Mouse (Mus musculus): Measurements from ENCODE around the gene Fyco1. TPM values are rescaled to one million over a fixed set of nuclear protein-coding genes. Genes with fewer than 3 reads are reported as not detected.

The Fyco1 gene
- polyA plus RNA-seq, 1 experiment: 10.3 TPM

DNA sequence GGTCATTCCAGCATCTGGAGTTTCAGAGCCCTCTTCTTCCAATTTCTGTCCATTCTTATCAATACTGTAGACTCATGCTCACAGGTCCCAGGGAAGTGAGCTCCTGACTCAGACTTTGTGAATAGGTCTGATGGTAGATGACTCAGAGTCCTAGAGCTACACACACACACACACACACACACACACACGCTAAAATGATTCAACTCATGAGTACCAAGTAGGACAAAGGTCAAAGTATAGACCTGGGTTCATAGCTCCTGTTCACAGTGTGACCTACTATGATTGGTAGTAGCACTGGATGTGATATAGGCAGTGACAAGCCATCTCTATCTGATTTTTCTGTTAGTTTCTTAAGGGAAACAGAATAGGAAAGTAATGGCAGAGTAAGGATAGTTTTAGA lies 83.3 kb downstream of the Fyco1 start:
- H3K36me3 ChIP-seq (ENCODE audit: control insufficient read depth, insufficient read depth, low read length, poor library complexity, severe bottlenecking): no peaks in the 10 kb centered on the region

DNA sequence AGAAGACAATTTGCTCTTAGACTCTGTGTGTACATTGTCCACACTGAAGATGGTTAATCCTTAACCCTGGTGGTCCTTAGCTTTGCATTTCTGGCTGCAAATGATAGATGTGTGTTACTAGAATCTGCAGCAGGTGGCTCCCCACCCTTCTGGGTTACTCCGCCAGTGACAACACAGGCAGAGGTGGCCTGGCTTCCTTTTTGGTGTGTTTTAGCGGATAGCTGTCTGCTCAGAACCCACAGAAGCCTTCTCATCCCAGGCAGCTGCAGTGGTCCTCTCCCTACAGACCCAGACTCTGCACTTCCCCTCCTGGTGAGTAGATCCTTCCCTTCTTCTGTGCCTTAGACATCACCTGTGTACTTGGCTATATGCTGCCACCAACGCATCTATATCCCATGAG lies 84.7 kb downstream of the Fyco1 start:
- Histone ChIP-seq H3K4me3 (ENCODE audit: low read depth, low read length) (no peak overlapping the region), H3K27me3 (ENCODE audit: control insufficient read depth, insufficient read depth, low read length, poor library complexity, severe bottlenecking) (no peaks in the 10 kb centered on the region), H3K9me3 (replicated peaks; ENCODE audit: control insufficient read depth, insufficient read depth, low read length, poor library complexity, severe bottlenecking) (no peaks in the 10 kb centered on the region), H3K9ac (ENCODE audit: low read depth, poor library complexity, severe bottlenecking) (no peak overlapping the region), H3K4me1 (ENCODE audit: control insufficient read depth, insufficient read depth, low read length) (no peaks in the 10 kb centered on the region), H3K27ac (ENCODE audit: insufficient read depth, low read length) (no peak overlapping the region), H3K36me3 (ENCODE audit: control insufficient read depth, insufficient read depth, low read length, poor library complexity, severe bottlenecking) (no peaks in the 10 kb centered on the region)
- TF ChIP-seq POLR2A (IDR thresholded peaks at IDR 0.05; ENCODE audit: insufficient read depth, low read length): no peak
- no peak for TF ChIP-seq EP300 (IDR thresholded peaks at IDR 0.05; ENCODE audit: insufficient read depth, low read depth, low read length)
- no peak for TF ChIP-seq CTCF (IDR thresholded peaks at IDR 0.05; ENCODE audit: low read depth, low read length)

More for the DNA sequence above, 83.3 kb downstream of the Fyco1 start:
- Histone ChIP-seq H3K4me1 (ENCODE audit: control insufficient read depth, insufficient read depth, low read length) (no peaks in the 10 kb centered on the region), H3K27ac (ENCODE audit: insufficient read depth, low read length) (no peak overlapping the region), H3K9me3 (replicated peaks; ENCODE audit: control insufficient read depth, insufficient read depth, low read length, poor library complexity, severe bottlenecking) (no peaks in the 10 kb centered on the region), H3K4me3 (ENCODE audit: low read depth, low read length) (no peak overlapping the region), H3K27me3 (ENCODE audit: control insufficient read depth, insufficient read depth, low read length, poor library complexity, severe bottlenecking) (no peaks in the 10 kb centered on the region), H3K9ac (ENCODE audit: low read depth, poor library complexity, severe bottlenecking) (no peak overlapping the region)
- TF ChIP-seq POLR2A (IDR thresholded peaks at IDR 0.05; ENCODE audit: insufficient read depth, low read length): no peak
- TF ChIP-seq EP300 (IDR thresholded peaks at IDR 0.05; ENCODE audit: insufficient read depth, low read depth, low read length): no peak
- TF ChIP-seq CTCF (IDR thresholded peaks at IDR 0.05; ENCODE audit: low read depth, low read length): no peak

DNA sequence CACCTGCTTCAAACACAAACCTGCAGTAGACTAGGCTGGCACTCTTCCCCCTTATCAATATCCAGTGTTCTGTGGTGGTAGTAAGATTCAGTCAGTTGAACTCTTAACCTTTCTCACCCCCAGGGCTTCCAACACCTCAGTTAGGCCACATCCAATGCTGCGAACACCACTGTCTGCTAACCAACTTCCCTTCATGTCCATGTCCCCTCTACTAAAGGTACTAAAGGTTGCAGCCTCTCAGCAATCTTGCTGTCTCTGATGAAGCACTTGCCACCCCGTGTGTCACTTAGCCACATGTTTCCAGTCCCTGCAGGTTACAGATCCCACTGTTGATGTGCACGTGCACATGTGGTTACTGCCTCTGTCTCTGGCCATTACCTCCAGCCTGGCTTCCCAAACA lies 87.9 kb downstream of the Fyco1 start:
- Histone ChIP-seq H3K9me3 (replicated peaks; ENCODE audit: control insufficient read depth, insufficient read depth, low read length, poor library complexity, severe bottlenecking) (no peaks in the 10 kb centered on the region), H3K9ac (ENCODE audit: low read depth, poor library complexity, severe bottlenecking) (no peak overlapping the region), H3K36me3 (ENCODE audit: control insufficient read depth, insufficient read depth, low read length, poor library complexity, severe bottlenecking) (no peaks in the 10 kb centered on the region), H3K4me3 (ENCODE audit: low read depth, low read length) (no peak overlapping the region), H3K27me3 (ENCODE audit: control insufficient read depth, insufficient read depth, low read length, poor library complexity, severe bottlenecking) (no peaks in the 10 kb centered on the region), H3K4me1 (ENCODE audit: control insufficient read depth, insufficient read depth, low read length) (no peaks in the 10 kb centered on the region), H3K27ac (ENCODE audit: insufficient read depth, low read length) (no peak overlapping the region)
- TF ChIP-seq EP300 (IDR thresholded peaks at IDR 0.05; ENCODE audit: insufficient read depth, low read depth, low read length) (no peak), POLR2A (IDR thresholded peaks at IDR 0.05; ENCODE audit: insufficient read depth, low read length) (no peak)

DNA sequence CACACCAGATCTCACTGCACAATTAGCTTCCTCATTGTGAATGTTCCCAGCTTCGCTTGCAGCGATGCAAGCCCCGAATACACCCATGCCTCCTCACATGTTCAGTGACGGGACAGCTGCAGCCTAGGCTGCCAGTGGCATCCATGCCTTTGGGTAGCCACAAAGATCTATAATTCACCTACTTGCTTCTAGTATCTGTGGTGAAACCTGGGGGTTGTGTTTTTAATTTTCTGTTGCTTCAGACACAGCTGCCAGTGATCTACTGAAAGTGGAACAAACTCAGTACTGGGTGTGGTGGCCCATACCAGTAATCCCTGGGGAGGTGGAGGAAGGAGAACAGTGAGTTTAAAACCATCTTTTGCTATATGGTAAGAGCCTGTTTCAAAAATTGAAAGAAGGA lies 88.8 kb downstream of the Fyco1 start:
- TF ChIP-seq EP300 (IDR thresholded peaks at IDR 0.05; ENCODE audit: insufficient read depth, low read depth, low read length) (no peak), POLR2A (IDR thresholded peaks at IDR 0.05; ENCODE audit: insufficient read depth, low read length) (no peak), CTCF (IDR thresholded peaks at IDR 0.05; ENCODE audit: low read depth, low read length) (no peak)
- no peaks in the 10 kb centered on the region for H3K36me3 ChIP-seq (ENCODE audit: control insufficient read depth, insufficient read depth, low read length, poor library complexity, severe bottlenecking)

DNA sequence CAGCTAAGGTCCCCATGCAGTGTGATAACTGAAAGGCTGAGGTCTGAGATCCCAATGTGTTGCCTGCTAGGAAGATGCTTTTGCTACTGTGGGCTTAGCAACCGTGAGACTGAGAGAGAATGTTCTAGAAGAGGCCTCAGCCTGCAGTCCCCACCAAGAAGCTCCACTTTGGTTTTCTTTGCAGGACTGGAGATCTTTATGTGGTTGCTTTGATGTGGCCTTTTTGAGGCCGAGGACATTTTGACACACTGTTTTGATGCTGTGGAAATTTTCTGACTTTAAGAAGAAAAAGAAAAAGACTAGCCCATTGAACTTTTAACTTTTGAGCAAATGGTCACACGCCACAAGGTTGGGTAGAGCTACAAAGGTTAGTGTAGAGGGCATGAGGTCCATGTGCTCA lies 90.9 kb downstream of the Fyco1 start:
- TF ChIP-seq EP300 (IDR thresholded peaks at IDR 0.05; ENCODE audit: insufficient read depth, low read depth, low read length): no peak
- TF ChIP-seq POLR2A (IDR thresholded peaks at IDR 0.05; ENCODE audit: insufficient read depth, low read length): no peak
- TF ChIP-seq CTCF (IDR thresholded peaks at IDR 0.05; ENCODE audit: low read depth, low read length): no peak
- Histone ChIP-seq H3K9me3 (replicated peaks; ENCODE audit: control insufficient read depth, insufficient read depth, low read length, poor library complexity, severe bottlenecking) (no peaks in the 10 kb centered on the region), H3K9ac (ENCODE audit: low read depth, poor library complexity, severe bottlenecking) (no peak overlapping the region), H3K27me3 (ENCODE audit: control insufficient read depth, insufficient read depth, low read length, poor library complexity, severe bottlenecking) (no peaks in the 10 kb centered on the region), H3K4me3 (ENCODE audit: low read depth, low read length) (no peak overlapping the region), H3K36me3 (ENCODE audit: control insufficient read depth, insufficient read depth, low read length, poor library complexity, severe bottlenecking) (no peaks in the 10 kb centered on the region), H3K4me1 (ENCODE audit: control insufficient read depth, insufficient read depth, low read length) (no peaks in the 10 kb centered on the region), H3K27ac (ENCODE audit: insufficient read depth, low read length) (no peak overlapping the region)

More for the DNA sequence above, 88.8 kb downstream of the Fyco1 start:
- H3K9me3 ChIP-seq (replicated peaks; ENCODE audit: control insufficient read depth, insufficient read depth, low read length, poor library complexity, severe bottlenecking): no peaks in the 10 kb centered on the region
- no peak overlapping the region for H3K9ac ChIP-seq (ENCODE audit: low read depth, poor library complexity, severe bottlenecking)
- H3K27me3 ChIP-seq (ENCODE audit: control insufficient read depth, insufficient read depth, low read length, poor library complexity, severe bottlenecking): no peaks in the 10 kb centered on the region
- H3K4me3 ChIP-seq (ENCODE audit: low read depth, low read length): no peak overlapping the region
- no peak overlapping the region for H3K27ac ChIP-seq (ENCODE audit: insufficient read depth, low read length)
- no peaks in the 10 kb centered on the region for H3K4me1 ChIP-seq (ENCODE audit: control insufficient read depth, insufficient read depth, low read length)

DNA sequence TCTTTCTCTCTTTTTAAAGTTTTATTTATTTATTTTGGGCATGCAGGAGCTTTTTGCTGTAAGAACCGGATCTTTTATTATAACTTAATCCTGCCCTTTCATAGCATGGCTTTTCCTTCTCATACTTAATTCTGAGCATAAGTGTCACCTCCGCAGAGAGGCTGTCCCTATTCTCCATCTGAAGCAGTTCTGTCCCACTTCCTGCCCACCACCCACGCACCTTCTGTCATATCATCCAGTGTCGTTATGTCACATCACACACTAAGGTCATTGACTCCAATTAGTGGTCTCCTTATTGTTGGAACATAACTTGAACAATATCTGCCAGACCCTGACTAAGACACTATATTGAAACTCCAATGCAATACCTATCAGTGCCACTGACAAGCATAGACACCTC lies 93.1 kb downstream of the Fyco1 start:
- Histone ChIP-seq H3K4me3 (ENCODE audit: low read depth, low read length) (no peak overlapping the region), H3K27ac (ENCODE audit: insufficient read depth, low read length) (no peak overlapping the region), H3K4me1 (ENCODE audit: control insufficient read depth, insufficient read depth, low read length) (no peaks in the 10 kb centered on the region), H3K9ac (ENCODE audit: low read depth, poor library complexity, severe bottlenecking) (no peak overlapping the region), H3K27me3 (ENCODE audit: control insufficient read depth, insufficient read depth, low read length, poor library complexity, severe bottlenecking) (no peaks in the 10 kb centered on the region), H3K9me3 (replicated peaks; ENCODE audit: control insufficient read depth, insufficient read depth, low read length, poor library complexity, severe bottlenecking) (no peaks in the 10 kb centered on the region), H3K36me3 (ENCODE audit: control insufficient read depth, insufficient read depth, low read length, poor library complexity, severe bottlenecking) (no peaks in the 10 kb centered on the region)
- TF ChIP-seq POLR2A (IDR thresholded peaks at IDR 0.05; ENCODE audit: insufficient read depth, low read length): no peak
- TF ChIP-seq EP300 (IDR thresholded peaks at IDR 0.05; ENCODE audit: insufficient read depth, low read depth, low read length): no peak
- TF ChIP-seq CTCF (IDR thresholded peaks at IDR 0.05; ENCODE audit: low read depth, low read length): no peak

All from ES-Bruce4 (cell line).